Mouse (Mus musculus): ENCODE measurements around the gene Prtn3.
A peak's percentile ranks its signal among the peaks of the same experiment; 100 is the strongest.

The Prtn3 gene

DNA sequence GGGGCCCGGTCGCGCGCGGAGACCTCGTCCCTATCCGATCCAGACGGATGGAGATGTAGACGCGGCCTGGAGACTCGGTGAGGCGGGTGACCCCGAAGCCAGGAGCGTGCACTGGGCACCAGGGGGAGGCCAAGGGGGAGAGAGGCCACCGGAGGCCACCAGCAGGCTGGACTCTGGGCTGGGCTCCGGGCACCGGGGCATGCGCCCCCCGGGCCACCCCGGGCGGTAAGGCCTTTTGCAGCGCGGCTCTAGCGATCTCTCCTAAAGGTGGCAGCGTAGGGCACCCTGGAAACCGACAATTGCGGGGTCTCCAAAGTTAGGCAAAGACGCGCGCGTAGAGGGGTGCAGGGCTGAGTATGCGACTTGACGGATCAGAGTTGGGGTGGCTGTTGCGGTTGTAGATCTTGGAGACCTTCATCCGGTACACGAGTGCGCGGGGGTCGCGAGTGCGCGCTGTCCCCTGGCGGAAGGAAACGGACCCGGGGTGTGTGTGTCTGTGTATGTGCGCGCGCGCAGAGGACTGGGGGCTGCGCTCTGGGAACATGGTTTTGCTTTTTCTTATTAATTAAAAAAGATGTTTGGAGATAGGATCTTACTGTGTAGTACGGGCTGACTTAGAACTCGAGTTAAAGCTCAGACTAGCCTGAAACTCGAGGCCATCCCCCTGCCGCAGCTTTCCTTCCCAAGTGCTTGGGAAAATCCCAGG, 53.2 kb downstream of the Prtn3 start:
- DNase-seq (ENCODE audit: low read depth), result peak; percentile 65

DNA sequence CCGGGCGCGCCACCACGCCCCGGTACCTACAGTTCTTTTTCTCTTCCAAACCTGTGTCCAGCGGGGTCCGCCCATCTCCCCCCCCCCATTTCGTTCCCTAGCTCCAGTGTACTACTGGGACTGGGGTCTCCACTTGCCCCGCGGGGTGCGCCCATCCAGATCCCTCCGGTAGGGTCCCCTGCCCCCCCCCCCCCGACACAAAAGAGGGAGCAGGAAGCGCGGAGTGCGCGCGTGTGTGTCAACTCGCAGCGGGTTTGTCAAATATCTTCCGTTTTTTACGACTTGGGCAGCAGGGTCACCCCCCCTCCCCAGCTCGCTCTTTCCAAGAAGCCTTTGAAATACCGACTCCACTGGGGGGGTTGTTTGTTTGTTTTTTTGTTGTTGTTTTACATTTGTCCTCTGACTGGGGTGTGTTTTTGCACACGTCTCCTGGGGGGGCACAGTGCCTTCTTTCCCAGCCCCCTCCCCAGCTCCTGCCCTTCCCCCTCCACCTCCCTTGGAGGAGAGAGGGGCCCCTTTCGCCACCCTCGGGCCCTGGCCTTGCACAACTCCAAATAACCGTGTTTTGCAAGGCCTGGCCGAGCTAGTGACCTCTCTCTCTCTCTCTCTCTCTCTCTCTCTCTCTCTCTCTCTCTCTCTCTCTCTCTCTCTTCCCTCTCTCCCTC, 53.9 kb downstream of the Prtn3 start:
- DNase-seq (ENCODE audit: low read depth), result peak; percentile 88

DNA sequence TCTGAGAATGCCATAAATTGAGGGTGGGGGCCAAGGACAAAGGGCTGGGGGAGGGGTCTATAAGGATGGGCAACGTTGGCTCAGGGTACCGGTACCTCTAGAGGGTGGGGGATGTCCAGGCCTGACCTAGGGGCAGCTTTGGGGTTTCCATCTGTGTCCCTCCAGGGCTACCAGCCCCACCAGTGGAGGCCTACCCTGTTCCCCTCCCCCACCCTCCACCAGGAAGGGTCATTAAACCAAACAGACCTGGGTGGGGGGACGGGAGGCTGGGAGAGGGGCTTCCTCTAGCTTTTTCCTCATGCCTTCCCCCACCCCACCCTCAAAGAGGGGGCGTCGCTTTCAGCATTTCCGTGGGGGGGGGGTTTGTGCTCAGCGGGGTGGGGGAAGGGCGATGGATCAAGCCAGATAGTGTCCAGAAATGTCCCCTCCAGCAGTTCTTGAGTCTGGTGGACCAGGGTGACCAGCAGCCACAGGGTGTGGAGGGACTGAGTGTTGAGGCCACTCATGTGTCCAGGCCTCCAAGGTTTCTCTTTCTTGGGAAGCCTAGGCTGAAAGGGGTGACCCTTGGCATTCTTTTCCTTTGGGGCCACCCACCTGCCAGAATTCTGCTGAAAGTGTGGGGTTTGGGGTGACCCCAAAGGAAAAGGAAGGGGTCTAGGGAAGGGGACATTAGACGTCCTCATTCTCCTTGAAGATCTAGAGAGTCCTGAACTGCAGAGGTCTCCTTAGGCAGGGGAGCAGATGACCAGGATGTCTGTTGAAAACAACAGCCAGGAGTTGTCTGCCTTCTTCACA, 54.8 kb downstream of the Prtn3 start:
- no peak for DNase-seq (ENCODE audit: low read depth)

DNA sequence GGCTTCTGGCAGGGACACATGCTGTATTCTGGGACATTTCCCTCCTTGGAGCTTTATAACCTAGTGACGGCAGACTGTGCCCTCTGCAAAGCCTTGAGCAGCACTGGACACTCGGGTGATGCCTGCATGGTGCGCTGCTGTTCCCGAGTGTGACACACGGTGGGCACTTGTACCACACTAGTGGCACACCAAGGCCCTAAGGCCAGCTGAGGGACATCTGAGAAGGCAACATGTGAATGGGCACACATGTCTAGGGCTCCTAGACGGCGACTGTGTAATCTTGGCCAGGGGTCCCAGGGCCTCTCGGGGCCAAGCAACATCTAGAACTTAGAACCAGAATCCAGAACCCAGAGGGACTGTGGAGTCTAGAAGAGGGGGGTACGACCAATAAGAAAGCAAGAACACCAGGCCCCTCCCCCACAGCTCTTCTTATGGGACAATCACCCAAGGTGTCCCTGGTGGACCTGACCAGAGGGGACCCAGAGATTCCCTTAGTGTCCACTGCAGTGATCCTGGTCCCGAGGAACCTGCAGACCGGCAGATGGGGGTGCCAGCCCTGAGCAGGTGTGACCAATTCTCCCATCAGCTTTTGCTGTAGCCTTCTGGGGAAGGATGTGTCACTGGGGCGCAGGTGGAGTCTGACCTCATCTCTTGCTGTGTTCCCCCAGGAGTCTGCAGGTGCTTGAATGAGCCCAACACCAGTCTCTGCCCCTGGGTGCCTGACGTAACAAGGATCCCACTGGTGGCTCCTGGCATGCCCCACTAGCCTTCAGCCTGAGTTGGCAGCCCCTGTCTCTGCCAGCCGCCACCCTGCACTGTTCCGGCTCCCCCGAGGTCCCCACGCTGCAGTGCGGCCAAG, 55.9 kb downstream of the Prtn3 start:
- no peak for DNase-seq (ENCODE audit: low read depth)

DNA sequence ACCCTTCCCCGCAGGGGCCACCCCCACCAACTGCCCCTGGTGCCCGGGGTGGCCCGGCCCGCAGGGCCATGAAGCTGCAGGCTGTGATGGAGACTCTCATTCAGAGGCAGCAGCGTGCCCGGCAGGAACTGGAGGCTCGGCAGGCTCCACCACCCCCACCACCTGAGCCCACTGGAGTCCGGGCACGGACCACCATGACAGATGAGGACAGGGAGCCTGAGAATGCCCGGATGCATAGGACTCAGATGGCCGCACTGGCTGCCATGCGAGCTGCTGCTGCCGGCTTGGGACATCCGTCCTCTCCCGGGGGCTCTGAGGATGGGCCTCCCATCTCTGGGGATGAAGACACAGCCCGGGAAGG, 56.5 kb downstream of the Prtn3 start:
- DNase-seq (ENCODE audit: low read depth), result no peak

DNA sequence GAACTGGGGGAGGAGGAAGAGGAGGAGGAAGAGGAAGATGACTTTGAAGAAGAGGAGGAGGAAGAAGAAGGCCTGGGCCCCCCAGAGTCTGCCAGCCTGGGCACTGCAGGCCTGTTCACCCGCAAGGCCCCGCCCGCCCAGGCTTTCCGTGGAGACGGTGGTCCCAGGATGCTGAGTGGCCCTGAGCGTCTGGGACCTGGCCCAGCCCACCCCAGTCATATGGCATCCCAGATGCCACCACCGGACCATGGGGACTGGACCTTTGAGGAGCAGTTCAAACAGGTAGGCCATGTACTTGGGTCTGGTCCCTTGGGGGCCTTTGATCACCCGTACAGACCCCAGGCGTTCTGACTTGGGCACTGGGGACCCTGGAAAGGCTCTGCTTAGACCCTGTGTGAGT, 57.5 kb downstream of the Prtn3 start:
- DNase-seq (ENCODE audit: low read depth), result no peak

- no peak for DNase-seq (ENCODE audit: low read depth)
Observed at GRCm38 (mm10) chr10:79932736-79933135, 58.5 kb downstream of the Prtn3 start.
